Mouse (Mus musculus): ENCODE measurements around the gene Tsga10. TPM values are rescaled to one million over a fixed set of nuclear protein-coding genes. Genes with fewer than 3 reads are reported as not detected.
"Not testable (repeated sequence)": the region's sequence is repeated elsewhere in the genome, so short reads cannot be mapped to it uniquely, and the experiment has no call there.

Gene Tsga10
- total RNA-seq, 2 experiments from 2014 or later: 19.7 to 24.6 TPM

DNA sequence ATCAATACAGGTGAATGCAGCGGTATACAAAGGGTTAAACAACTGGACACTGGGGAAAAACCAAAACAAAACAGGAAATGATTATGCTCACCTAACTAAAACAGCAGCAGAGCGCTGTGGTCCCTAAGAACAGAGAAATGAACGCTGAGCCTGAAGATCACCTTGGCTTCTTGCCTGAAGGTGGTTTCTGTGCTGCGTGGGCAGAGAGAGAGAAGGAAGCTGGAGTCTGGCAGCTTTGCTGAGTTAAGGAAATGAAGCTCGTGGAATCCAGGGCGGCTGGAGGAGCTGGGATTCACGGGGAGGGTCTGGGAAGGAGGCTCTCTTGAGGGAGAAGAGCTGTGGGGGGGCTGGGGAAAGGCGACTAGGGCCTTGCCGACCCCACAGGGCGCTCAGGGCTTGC is 138.2 kb downstream of the Tsga10 start:
- peak; percentile 61 to 82 for DNase-seq (ENCODE audit: low spot score in 2 of 2)
- intact Hi-C loops (cut with DNase I): loop anchor here (5.0 kb wide), 1 partner anchor 74 kb away; no protein-coding TSS in a partner anchor

DNA sequence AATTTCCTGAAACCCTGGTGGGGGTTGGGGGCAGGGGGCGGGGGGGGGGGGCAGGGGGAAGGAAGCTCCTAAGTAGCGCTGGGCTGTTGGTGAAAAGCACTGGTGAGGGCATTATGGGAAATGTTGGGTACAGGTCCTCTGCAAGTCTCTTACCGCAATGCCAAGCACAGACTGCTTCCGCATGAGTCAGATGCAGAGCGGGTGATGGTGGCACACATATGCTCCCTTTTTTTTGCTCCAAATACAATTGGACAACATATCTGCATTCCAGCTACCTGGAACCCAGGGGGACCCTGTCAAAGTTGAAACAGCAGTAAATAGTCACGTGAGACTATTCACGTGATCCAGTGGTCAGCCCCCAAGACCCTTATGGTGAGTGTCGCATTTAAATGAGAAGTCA is 139.0 kb downstream of the Tsga10 start:
- DNase-seq (ENCODE audit: low spot score in 2 of 2): peak in 1 of 2 experiments; percentile 78
- intact Hi-C loops (cut with DNase I): loop anchor here (2.0 to 5.0 kb wide), 3 partner anchors 30 to 75 kb away; no protein-coding TSS in a partner anchor

DNA sequence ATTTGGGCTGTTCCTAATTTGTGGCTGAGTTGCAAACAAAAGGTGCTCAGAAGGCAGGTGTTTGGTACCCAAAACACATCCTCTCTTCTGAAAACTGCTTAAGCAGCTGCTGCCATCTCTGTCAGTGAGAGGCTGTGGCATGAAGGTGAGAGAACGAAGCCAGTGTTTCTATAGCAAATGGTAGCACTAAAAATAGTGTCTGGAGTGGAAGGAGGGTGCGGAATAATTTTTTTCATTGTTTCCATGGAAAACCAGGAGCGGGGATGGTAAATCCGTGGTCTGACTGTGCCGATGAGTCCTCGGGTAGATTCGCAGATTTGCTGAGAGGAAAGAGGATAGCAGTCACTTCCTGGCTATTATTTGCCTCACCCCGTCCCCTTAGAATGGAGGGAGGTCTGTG is 139.8 kb downstream of the Tsga10 start:
- intact Hi-C loops (cut with DNase I): loop anchor here (1.0 to 5.0 kb wide), 4 partner anchors 30 to 76 kb away; no protein-coding TSS in a partner anchor
- DNase-seq (ENCODE audit: low spot score in 2 of 2): peak; percentile 61 to 84

DNA sequence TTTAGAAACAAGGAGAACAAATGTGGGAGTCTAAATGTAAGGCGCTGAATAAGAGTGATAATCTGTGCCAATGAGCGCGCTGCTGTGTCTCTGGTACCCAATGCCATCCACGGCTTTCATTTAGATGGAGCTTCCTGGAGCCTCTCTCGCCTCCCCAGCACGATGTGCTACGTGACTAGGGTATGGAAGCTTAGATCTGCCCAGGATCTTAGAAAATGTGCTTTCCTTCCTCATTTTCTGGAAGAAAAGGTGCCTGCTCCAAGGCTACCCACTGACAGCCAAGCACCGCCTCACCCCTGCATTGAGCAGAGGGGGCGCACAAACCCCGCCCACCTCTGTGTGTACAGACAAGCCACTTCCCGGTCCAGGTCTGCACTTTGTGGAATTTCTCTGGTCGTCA is 140.3 kb downstream of the Tsga10 start:
- peak; percentile 82 to 97 for DNase-seq (ENCODE audit: low spot score in 2 of 2)
- intact Hi-C loops (cut with DNase I): loop anchor here (1.0 to 5.0 kb wide), 4 partner anchors 29 to 76 kb away; no protein-coding TSS in a partner anchor

DNA sequence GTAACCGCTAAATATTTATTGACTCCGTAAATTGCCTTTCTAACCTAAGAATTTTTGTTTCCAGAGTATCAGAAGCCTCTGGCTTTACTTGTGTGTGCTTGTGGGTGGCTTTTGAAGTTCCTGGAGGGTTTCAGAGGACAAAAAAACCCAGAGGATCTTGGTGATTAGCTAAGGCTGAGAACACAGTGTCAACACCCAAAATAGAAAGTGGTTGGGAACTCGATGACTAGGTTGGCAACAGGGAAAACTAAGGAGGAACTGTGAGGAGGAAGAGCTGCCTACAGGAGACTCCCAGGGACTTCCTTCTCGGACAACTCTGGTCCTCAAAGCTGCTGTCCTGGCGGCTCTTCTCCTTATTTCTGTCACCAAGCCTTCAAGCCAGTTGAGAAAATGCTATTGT is 145.1 kb downstream of the Tsga10 start:
- peak in 1 of 2 experiments; percentile 44 for DNase-seq (ENCODE audit: low spot score in 2 of 2)
- intact Hi-C loops (cut with DNase I): no loop called here

DNA sequence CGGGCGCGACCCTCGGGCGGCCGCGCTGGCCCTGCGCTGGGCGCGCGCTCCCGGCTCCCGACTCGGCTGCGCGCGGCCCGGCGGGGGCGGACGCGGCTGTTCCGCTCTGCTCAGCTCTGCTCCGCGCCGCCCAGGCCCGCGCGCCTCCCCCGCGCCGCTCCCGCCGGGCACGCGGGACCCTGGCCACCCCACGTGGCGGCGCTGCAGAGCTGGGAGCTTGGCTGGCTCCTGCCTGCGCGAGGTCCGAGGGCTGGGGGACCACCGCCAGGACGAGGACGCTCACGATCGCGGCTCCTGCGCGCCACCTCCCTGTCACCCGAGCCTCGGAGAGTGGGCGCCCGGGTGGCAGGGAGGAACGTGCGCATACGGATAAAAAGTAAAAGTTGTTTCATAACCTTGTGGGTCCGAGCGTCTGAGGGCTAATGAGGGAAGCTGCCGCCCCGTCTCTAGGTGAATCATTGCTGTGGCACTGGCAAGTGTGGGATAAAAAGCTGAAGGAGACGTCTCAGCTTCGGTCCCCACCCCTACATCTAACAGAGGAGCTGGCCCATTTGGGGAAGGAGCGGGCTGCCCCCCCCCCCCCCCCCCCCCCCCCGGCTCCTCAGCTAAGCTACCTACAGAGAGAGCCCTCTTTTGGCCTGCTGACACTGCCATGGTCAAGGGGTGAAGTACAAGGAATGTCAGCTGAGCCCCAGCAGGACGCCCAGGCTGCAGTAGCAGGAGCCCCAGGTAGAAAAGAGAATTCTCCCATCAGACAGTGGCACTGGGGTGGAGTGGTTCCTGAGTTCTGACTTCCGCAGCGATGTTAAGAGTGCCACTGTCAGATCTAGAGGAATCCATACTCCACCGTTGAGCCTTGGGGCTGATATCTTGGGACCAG is 146.2 kb downstream of the Tsga10 start, which contains the start of gene 2010300C02Rik:
2010300C02Rik (minus strand) TSS at position 325 of the 880 bp plus-strand sequence.
- intact Hi-C loops (cut with DNase I): loop anchor here (1.0 to 2.0 kb wide), 3 partner anchors 25 to 144 kb away; no protein-coding TSS in a partner anchor
- DNase-seq (ENCODE audit: low spot score in 2 of 2): peak; percentile 82 to 83

DNA sequence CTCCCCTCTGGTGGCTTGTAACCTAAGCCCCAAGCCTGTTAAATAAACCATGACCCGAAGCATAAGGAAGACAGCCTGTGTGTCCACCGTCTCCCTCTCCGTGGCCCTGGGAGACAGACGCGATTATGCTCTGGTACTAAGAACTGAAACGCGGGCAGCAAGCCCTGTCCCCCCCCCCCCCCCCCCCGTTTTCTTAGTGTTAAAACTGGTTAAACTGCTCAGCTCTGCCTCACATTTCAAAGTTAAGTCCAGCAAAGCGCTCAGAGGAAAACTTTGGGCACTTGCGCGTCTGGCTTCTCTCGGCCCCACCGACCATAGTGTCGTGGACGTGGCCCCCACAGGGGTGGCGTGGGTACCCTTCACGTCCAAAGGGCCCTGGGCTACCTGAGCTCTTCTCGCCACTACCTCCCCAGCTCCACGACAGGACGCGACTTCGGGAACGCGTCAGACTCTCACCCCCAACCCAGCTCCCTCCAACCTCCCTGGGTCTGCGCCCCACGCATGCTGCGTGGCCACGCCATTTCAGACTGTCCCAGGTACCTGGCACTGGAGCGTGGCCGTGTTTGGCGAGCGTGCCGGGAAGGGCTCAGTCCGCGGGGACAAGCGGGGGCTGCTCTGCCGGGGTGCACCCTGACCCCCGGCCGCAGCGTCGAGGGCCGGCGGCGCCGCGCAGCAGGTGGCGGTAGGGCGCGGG is 147.1 kb downstream of the Tsga10 start:
- intact Hi-C loops (cut with DNase I): loop anchor here (1.0 to 2.0 kb wide), 2 partner anchors 24 to 41 kb away; no protein-coding TSS in a partner anchor

DNA sequence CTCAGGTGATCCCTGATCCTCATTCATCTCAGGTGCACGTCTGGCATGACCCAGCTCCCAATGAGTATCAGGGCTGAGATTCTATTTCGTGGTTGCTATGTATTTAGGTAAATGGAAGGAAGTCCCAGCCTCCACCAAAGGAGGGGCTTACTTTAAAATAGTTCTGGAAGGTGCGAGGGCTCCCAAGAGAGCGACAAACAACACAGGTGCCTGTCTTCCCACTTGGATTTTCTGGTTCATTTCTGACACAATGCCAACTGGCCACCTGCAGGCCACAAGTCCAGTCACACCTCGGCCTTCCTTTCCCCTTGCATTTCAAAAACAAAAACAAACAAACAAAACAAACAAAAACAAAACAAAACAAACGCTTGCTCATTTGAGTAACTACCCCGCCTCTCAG is 147.7 kb downstream of the Tsga10 start:
- intact Hi-C loops (cut with DNase I): loop anchor here (2.0 kb wide), 1 partner anchor 24 kb away; no protein-coding TSS in a partner anchor

More for the DNA sequence above, 147.1 kb downstream of the Tsga10 start:
- peak in 1 of 2 experiments; percentile 31 for DNase-seq (ENCODE audit: low spot score in 2 of 2)

DNA sequence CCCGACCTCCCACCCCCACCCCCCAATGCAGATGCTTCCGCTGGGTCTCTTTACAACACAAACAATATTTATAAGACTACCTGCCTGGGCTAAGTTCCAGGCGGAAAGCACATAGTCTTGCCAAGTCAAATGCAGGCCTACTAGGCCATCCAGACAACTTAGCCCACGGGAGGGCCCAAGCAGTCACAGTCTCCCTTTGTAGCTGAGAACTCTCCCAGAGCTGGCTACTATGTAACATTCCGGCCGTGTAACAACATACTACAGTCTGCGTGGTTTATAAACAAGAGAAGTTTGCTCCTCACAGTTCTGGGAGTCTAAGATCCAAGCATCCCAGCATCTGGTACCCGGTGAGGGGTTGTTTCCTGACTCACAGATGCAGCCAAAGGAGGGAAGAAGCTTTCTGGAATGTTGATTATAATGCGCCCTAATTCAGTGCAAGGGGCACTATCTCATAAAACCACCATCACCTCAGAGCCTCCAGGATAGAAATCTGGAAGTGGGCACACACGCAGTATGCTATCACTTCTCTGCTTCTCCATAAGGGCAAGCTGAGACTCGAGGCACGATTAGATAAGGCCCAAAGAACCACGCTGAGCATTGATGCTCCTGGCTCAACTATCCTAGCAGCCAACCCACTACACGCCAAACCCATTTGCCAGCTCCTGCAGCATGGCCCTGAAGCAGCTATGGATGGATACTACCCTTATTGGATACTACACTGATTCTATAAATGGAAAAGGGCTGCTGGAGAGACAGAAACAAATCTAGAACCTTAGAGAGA is 148.6 kb downstream of the Tsga10 start:
- intact Hi-C loops (cut with DNase I): loop anchor here (2.0 kb wide), 1 partner anchor 23 kb away; no protein-coding TSS in a partner anchor
- peak in 1 of 2 experiments; percentile 34 for DNase-seq (ENCODE audit: low spot score in 2 of 2)

More for the DNA sequence above, 147.7 kb downstream of the Tsga10 start:
- peak in 1 of 2 experiments; percentile 29 for DNase-seq (ENCODE audit: low spot score in 2 of 2)

DNA sequence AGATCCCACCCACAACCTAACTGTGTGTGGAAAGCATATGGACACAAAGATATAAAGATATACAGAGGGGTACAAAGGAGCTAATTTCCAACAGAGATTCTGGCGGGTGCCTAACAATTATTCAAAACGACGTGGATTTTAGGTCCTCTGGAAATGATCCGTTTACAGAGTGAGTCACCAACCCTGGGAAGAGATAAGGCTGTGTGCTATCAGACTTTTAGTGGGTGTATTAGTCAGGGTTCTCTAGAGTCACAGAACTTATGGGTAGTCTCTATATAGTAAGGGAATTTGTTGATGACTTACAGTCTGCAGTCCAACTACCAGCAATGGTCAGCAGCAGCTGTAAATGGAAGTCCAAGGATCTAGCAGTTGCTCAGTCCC is 153.9 kb downstream of the Tsga10 start:
- DNase-seq (ENCODE audit: low spot score in 2 of 2); intact Hi-C loops (cut with DNase I): not testable (repeated sequence)

DNA sequence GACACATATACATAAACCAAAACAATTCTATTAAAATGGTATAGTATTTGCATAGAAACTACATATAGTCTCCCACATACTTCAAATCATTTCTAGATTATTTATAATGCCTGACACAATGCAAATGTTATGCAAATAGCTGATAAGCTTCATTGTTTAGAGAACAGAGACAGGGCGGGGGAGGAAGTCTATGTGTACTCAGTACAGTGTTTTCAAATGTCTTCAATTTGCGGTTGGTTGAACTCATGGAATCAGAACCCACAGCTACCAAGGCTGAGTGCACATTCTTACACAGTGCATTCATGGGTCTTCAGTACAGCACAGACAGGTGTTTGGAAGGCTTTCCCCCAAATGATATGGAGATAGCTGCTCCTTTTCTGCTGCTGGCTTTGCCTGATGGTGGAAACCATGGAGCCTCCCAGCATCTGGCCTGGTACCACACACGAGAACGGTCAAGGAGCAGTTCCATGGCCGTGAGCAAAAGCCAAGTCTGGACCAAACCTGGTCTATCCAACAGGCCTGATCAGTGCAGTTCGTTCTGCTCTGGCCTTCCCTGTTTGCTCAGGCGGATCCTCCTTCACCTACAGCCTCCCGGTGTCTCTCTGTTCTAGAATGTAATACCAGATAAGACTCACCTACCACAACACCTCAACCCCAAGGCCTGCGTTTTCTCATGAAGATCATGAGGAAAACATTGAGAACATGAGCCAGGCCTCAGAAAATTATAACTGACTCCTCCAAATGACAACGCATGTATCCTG is 154.5 kb downstream of the Tsga10 start:
- DNase-seq (ENCODE audit: low spot score in 2 of 2): no peak
- intact Hi-C loops (cut with DNase I): no loop called here

DNA sequence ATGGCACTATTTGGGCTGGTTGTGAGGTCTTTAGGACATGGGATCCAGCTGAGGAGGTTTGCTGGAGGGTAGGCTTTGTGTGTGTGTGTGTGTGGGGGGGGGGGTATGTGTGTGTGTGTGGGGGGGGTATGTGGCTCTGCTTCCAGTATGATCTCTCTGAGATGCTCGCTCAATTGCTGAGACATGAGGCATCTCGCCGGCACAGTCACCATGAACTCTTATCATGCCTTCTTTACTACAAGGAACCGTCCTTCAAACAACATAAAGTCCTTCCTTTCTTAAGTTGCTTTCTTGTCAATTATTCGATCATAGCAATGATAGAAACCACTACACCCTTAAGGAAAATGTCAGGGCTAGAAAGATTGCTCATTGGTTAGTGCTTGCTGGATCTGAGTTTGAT is 155.1 kb downstream of the Tsga10 start:
- intact Hi-C loops (cut with DNase I): no loop called here
- DNase-seq (ENCODE audit: low spot score in 2 of 2): no peak

DNA sequence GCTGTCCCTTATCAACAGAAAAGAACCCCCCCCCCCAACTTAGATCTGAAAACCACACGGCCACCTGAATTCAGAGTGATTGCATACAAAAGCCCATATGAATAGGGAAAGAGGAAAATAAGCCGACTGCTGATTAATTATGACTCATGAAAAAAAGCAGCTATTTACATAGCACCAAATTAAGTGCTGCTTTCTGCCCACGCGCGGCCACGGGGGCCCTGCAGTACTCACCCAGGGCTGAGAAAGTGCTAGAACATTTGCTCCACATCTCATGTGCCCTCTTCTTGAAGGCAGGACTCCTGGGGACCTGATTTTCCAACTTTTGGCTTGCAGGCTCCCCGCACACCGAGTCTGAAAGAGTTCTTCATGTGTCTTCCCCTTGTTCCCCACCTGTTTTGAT is 156.5 kb downstream of the Tsga10 start:
- intact Hi-C loops (cut with DNase I): no loop called here
- DNase-seq (ENCODE audit: low spot score in 2 of 2): no peak

DNA sequence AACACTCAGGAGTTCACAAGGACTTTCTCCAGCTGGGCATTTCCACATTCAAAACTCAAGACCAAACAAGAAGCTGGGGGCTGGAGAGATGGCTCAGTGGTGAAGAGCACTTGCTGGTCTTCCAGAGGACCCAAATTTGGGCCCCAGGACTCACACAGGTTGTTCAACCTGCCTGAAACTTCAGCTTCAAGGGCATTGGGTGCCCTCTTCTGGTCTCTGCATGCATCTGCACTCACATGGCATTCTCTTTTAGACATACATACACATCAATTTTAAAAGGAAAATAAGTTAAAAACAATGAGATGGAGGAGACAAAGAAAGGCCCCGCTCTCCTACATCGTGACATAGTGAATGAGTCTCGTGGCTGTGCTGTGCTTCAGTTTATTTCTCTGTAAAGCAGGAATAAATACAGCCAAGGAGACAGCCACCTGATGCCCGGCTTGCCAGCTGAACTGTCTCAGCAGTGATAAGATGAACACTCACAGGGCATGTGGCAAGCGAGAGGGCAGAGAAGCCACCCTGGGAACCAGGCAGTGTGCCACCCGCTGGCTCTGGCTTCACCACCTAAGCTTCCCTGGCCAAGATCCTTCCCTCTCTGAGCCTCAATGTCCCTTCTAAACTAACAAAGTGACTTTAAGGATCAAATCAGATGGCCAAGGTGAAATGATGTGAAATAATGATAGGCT is 157.8 kb downstream of the Tsga10 start:
- intact Hi-C loops (cut with DNase I): no loop called here
- DNase-seq (ENCODE audit: low spot score in 2 of 2): no peak
